Mouse (Mus musculus): ENCODE data around the gene Gas2l3.

DNA sequence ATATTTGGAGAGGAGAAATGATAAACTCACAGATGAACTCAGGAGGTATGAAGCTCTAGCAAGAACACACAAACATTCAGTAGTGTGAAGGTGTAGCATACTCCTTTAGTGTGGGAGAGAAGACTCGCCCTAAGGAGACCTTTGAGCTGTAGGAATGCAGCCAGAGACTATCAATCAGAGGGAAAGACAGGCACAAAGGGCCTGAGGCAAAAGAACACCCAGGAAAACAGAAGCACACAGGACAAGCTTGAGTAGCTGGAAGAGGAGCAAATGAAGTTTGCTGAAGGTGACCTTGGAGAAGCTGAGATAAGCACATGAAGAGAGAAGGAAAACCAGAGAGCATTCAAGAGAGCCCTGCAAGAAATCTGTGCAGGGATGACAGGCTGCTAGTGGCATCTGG, 73.7 kb downstream of the Gas2l3 start:
- TF ChIP-seq POLR2A (IDR thresholded peaks at IDR 0.05; ENCODE audit: insufficient read depth, low read depth, low read length), result no peak
- TF ChIP-seq CTCF (IDR thresholded peaks at IDR 0.05), result no peak
- no peak for TF ChIP-seq EP300 (IDR thresholded peaks at IDR 0.05; ENCODE audit: insufficient read depth, low read depth, low read length)

Measured in heart, adult 2 months (tissue).